Mouse (Mus musculus): ENCODE data around the gene 1700012B07Rik.

Gene 1700012B07Rik

GRCm38 (mm10) chr11:109758616-109759215 is 69.1 kb downstream of the 1700012B07Rik start:
- in situ Hi-C loops (cut with MboI, MseI): no loop called here

GRCm38 (mm10) chr11:109754105-109754602 is 73.7 kb downstream of the 1700012B07Rik start:
- in situ Hi-C loops (cut with MboI, MseI): no loop called here

GRCm38 (mm10) chr11:109751636-109752603 is 75.9 kb downstream of the 1700012B07Rik start:
- in situ Hi-C loops (cut with MboI, MseI): no loop called here

- in situ Hi-C loops (cut with MboI, MseI): no loop called here
Observed at GRCm38 (mm10) chr11:109745210-109745609, 82.6 kb downstream of the 1700012B07Rik start.

GRCm38 (mm10) chr11:109737967-109738366 is 89.9 kb downstream of the 1700012B07Rik start:
- in situ Hi-C loops (cut with MboI, MseI): no loop called here
